Mouse (Mus musculus) kidney, adult 11 months (tissue): ENCODE measurements around the gene Pphln1.

ENCODE experiments used
- DNase-seq: peaks from one replicate; pipeline ENCODE4 v3.0.0; 2022

Pphln1 gene

GRCm38 (mm10) chr15:93438663-93439062 is 40.5 kb downstream of the Pphln1 start:
- peak; percentile 13 for DNase-seq

- DNase-seq, result no peak
Measured at GRCm38 (mm10) chr15:93442271-93442670, 44.1 kb downstream of the Pphln1 start.

GRCm38 (mm10) chr15:93443676-93444075 is 45.5 kb downstream of the Pphln1 start:
- no peak for DNase-seq

GRCm38 (mm10) chr15:93448862-93449261 is 50.7 kb downstream of the Pphln1 start:
- DNase-seq, result no peak

DNA sequence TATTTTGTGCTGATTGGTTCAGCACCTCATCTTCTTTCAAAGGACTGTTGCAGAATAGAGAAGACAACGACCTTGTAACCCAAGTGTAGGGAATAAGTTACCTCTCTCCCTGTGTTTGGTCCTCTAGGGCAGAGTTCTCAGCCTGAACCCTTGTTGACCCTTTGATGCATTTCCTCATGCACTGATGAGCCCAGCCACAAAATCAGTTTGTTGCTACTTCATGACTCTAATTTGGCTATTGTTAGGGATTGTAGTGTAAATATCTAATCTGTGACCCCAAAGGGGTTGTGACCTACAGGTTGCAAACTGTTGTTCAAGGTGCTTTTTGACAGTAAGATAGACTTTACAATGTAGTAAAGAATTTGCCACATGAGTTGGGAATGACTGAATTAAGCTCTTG is 55.1 kb downstream of the Pphln1 start:
- DNase-seq, result no peak

- DNase-seq, result no peak
Measured at GRCm38 (mm10) chr15:93456005-93456404, 57.9 kb downstream of the Pphln1 start.

DNA sequence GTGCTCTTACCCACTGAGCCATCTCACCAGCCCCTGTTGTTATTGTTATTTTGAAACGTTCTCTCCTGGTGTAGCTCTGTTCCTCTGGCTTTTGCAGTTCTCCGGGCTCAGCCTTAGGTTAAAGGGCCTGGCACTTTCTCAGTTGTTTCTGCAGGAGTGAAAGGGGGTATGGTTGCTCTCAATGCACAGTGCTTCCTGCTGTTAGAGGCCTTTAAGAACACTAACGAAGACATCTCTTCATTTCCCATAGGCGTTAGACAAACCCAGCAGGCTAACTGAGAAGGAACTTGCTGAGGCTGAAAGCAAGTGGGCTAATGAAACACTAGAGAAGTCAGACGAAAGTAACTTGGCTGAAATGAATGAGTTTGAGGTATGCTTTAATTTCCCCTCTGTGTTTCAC is 61.3 kb downstream of the Pphln1 start:
- DNase-seq, result no peak

DNA sequence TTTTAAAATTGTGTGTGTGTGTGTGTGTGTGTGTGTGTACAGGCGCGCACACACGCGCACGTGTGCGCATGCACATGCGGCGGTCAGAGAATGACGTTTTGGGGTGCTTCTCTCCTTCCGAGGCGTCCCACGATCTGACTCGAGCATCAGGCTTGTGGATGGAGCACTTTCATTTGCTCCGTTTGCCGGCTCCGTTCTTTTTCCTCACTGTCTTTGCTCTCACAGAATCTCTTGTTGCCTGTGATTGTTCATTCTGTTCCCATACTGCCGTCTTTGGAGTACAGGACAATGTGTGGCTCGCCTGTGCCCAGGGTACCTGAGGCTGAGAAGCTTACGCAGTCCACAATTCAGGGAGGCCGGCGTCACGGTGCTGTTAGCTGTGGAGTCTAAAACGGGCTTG is 62.9 kb downstream of the Pphln1 start:
- no peak for DNase-seq

- DNase-seq, result no peak
Measured at GRCm38 (mm10) chr15:93471651-93472050, 73.5 kb downstream of the Pphln1 start.

DNA sequence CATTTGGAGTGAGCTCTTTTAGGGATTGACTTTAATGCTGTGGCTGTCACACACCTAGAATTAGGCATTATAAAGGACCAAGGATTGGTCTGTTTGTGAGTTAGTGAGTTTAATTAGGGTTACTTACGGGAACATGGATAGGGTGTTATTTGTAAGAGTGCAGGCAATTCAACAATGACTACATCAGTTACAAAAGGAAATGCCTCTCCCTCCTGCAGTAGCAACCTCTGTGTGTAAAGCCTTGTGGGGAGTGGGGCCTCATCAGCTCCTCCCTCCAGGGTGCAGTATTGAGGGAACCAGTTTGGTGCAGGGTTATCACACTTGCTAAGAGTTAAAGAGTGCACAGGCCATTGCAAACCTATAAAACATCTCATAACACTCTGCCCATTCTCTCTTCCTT is 73.9 kb downstream of the Pphln1 start:
- no peak for DNase-seq

DNA sequence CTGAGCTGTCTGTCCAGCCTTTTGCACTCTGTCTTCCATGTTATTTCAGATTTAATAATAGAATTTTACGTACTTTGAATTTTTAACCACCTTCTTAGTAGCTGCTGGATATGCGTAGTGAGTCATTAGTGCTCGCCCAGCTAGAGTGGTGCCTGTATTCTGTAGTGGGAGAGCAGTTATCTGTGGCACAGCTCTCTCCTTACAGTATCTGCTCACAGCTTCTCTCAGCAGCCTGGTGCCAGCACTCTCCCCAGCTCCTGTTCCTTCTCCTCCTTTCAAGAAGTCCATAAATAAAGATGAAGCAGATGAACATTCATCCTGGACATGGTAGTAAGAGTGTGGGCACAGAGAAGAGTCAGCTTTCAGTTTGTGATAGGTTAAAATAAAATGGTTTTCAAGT is 76.1 kb downstream of the Pphln1 start:
- no peak for DNase-seq

DNA sequence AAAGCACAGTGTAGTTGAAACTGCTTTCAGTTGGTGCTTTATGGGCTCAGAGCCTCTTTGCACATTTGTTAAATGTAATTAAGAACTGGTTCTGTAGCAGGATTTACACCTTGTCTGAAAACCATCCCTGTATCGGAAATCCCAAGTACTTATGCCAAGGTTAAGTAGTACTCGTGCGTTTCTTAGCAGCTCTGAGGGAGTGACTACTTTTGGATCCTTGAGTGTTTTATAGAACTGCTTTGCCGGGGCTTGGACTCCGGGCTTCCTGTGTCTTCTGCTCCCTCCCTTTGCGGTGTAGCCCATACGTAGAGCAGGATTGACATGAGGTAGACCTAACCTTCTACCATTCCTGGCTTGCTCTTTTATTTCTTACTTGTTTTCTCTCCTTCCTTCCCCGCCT is 77.5 kb downstream of the Pphln1 start:
- no peak for DNase-seq

GRCm38 (mm10) chr15:93477729-93478128 is 79.6 kb downstream of the Pphln1 start:
- no peak for DNase-seq

GRCm38 (mm10) chr15:93478676-93479075 is 80.5 kb downstream of the Pphln1 start:
- DNase-seq, result no peak

- no peak for DNase-seq
Measured at GRCm38 (mm10) chr15:93479445-93479844, 81.3 kb downstream of the Pphln1 start.

GRCm38 (mm10) chr15:93481112-93481511 is 83.0 kb downstream of the Pphln1 start:
- DNase-seq, result no peak

DNA sequence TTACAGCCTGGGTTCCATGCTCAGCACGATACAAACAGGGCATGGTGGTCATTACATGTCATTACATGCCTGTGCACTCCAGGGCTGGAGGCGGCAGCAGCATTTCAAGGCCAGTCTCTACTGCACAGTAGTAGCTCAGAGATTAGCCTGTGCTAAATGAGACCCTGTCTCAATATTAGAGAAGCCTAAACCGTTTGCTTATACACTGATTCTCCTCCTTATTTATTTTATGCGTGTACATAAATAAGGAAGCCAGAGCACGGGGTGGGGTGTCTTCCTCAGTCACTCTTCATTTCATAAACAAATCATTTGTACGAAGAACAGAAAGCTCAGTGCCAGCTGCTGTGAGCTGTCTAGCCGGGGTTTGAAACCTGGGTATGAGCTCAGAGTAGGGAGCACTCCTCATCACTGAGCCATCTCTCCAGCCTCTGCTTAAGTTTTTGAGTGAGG is 86.1 kb downstream of the Pphln1 start:
- no peak for DNase-seq

DNA sequence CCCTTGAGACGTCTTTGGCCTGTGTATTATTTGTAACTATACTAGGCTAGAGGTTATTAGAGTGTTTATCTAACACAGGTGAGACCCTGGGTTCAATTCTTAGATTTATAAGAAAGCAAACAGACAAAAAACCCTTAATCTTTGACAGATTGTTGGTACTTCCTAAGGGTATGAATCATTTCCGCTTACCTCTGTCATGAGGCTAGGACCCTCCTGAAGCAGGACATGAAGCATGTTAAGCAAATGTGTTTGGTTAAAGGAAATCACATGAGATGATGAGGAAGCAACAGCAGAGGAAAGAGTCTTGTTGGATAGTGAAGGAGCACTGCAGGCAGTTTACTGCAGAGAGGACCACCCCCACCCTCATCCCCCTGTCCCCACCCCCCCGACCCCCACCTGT is 87.1 kb downstream of the Pphln1 start:
- no peak for DNase-seq

- peak; percentile 49 for DNase-seq
Measured at GRCm38 (mm10) chr15:93486066-93486465, 87.9 kb downstream of the Pphln1 start.

DNA sequence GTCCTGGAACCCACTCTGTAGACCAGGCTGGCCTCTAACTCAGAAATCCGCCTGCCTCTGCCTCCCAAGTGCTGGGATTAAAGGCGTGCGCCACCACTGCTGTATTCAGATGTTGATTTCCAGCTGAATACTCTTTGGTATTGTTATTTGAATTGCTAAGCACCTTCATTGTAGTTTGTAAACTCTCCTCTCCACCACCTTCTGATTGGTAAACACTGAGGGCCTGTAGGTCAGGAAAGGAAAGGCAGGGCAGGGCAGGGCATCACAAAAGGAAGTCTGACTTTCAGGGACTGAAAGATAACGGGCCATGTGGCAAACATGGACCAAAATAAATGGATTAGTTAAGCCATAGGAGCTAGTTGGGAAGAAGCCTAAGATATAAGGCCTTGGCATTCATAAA is 91.4 kb downstream of the Pphln1 start:
- no peak for DNase-seq

DNA sequence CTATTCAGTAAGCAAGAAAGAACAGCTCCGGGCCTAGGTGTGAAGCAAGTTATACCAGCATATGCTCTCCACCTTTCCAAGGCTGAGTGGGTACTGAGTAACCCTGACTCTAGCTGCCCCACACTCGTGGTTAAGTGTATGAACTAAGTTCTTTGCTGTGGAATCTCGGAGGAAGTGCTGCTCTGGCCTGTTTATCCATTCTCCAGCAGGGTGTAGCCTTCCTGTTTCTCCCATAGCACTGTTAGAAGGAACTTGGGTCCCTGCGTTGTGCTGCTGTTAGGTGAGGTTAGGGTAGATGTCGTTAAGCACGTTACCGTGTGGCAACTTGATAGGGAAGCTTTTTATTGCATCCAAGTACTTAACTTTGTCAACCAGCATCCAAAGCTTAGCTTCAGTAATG is 96.5 kb downstream of the Pphln1 start:
- DNase-seq, result no peak

DNA sequence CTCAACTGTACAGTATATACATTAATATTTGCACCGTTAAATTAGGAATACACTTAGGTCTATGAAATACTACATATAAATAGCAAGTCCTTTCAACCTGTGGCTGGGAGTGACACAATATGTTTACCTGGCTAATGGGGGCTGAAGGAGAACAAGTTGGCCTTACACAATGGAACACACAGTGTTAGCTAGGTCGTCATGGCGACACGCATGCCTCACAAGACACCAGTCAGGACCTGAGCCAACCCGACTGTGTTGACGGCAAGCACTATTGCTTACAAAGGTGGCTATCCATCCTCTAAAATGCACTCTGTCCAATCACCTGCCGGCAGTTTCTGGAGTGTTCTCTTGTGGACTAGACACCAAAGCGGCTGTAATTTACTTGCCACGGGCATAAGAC is 101.7 kb downstream of the Pphln1 start:
- DNase-seq, result no peak

GRCm38 (mm10) chr15:93502703-93503102 is 104.6 kb downstream of the Pphln1 start:
- DNase-seq, result no peak

- no peak for DNase-seq
Measured at GRCm38 (mm10) chr15:93503201-93503745, 105.1 kb downstream of the Pphln1 start.

DNA sequence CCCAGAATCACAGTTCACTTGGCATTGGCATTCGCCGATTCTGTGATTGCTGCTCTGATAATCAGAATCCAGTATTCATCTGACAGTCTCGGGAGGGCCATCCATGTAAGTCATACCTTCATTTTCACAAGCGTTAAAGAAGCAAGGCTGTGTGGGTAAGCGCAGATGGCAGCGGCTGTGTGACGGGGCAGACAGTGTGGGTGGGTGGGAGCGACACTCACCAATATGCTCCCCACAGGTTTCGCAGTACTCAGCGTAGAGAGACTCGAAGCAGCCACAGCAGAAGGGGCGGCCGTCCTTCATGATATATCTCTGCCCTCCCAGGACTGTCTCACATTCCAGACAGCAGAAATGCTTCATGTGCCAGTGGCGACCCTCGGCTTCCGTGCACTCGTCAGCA is 106.7 kb downstream of the Pphln1 start:
- DNase-seq, result no peak
